Mouse (Mus musculus): ENCODE measurements around the gene Dlgap3.

Gene Dlgap3

GRCm38 (mm10) chr4:127168914-127169345, at the start of gene Dlgap3:
Gene Dlgap3, plus strand, starts transcription at chr4:127169204.
- DNase-seq, result peak; percentile 2 to 34

GRCm38 (mm10) chr4:127123391-127123790, 45.6 kb upstream of the Dlgap3 start, which contains the start of gene Tmem35b:
Gene Tmem35b, plus strand, starts transcription at chr4:127123691.
- no peak for DNase-seq

- no peak for DNase-seq
These were observed 44.7 kb upstream of the Dlgap3 start for GRCm38 (mm10) chr4:127124331-127124730.

DNA sequence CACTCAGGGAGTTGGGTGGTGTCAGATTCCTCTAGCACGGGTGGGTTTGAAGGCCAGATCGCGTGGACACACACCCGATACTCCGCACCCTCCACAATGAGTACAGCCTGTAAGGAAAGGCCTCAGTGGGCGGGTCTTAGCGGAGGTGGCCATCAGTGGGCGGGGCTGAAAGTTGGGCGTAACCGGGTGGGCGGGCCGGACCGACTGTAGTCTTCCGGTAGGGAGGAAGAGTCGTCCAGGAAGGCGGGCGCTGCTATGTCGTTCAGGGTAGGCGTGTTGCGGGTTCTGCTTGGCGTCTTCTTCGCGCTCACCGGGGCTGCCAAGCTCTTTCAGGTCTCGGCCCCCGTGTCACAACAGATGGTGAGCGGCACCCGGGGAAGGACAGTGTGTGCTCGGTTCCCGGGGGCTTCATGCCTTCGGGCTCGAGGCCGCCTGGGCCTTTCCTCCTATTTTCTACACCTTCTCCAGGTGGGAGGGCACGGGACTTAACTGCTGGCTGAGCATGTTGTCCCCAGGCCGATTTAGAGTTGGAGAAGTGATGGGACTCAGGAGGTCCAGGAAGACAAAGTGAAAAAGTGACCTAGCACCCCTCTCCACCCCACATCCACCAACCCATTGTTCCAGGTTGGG, 43.1 kb upstream of the Dlgap3 start:
- peak; percentile 94 to 95 for DNase-seq

- DNase-seq, result no peak
These were observed 34.3 kb upstream of the Dlgap3 start for GRCm38 (mm10) chr4:127134687-127135086.

GRCm38 (mm10) chr4:127137591-127137990, 31.4 kb upstream of the Dlgap3 start:
- no peak for DNase-seq

- peak in 1 of 2 experiments; percentile 24 for DNase-seq
These were observed 30.5 kb upstream of the Dlgap3 start for GRCm38 (mm10) chr4:127138486-127138885.

- DNase-seq, result no peak
These were observed 19.0 kb upstream of the Dlgap3 start for GRCm38 (mm10) chr4:127150031-127150430.

DNA sequence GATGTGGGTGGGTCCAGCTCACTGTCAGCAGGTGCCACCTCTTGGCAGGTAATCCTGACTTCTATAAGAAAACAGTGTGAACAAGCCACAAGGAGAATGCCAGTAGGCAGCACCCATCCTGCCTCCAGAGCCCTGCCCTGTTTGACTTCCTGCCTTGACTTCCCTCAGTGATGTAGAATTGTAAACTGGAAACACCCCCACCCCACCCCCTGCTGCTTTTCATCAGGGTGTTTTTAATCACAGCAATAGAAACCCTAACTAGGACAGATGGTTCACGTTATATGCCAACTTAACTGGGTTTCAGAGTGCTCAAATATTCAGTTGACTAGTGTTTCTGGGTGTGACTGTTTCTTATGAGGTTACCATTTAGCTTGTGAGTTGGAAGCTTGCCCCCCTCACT, 15.7 kb upstream of the Dlgap3 start:
- DNase-seq, result no peak

DNA sequence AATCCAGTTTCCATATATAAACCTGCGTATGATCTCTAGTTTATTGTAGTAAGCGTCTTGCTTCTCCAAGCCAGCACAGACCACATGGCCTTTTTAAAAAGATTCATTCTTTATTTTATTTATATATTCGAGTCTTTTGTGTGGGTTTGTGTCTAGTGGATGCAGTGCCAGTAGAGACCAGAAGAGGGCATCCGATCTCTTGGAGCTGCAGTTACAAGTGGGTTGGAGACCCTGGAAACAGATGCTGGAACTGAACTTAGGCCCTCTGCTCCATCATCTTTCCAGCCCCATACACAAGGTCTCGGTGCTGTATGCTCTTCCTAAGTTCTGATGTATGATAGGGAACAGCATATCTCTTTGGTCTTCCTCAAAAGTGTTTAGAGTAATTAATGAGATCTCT, 13.2 kb upstream of the Dlgap3 start:
- peak in 1 of 2 experiments; percentile 19 for DNase-seq

DNA sequence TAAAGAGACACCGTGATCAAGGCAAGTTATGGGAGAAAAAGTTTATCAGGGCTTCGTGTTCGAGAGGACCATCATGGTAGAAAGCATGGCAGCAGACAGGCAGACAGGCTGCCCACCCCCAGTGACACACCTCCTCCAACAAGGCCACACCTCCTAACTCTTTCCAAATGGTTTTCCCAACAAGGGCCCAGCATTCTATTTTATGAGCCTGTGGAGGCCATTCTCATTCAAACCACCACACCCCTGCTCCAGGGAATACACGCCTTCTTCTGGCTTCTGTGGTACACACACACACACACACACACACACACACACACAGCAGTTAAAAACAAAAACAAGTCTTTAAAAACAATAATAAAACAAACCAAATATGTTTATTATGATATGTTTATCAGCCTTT, 11.3 kb upstream of the Dlgap3 start:
- DNase-seq, result peak in 1 of 2 experiments; percentile 4

GRCm38 (mm10) chr4:127163926-127164325, 5.1 kb upstream of the Dlgap3 start:
- peak in 1 of 2 experiments; percentile 16 for DNase-seq

DNA sequence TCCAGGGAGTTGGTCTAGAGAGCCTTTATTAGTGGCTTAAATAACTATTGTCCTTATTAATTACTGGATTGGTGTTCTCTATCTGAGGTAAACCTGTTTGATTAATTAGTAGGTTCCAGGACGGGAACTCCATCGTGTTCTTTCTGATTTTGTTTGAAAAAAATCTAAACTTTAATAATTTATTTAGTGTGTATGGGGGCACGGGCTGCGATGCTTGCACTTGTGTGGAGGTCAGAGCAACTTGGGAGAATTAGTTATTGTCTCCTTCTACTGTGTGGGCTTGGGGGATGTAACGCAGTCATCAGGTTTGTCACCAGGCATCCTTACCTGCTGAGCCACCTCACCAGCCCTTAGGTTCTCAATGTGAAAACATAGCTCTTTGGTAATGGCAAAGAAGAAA, 1.9 kb upstream of the Dlgap3 start:
- DNase-seq, result no peak

GRCm38 (mm10) chr4:127167731-127168130, 1.3 kb upstream of the Dlgap3 start:
- no peak for DNase-seq

- peak; percentile 10 to 49 for DNase-seq
These were observed 642 bp upstream of the Dlgap3 start for GRCm38 (mm10) chr4:127168211-127168913.

DNA sequence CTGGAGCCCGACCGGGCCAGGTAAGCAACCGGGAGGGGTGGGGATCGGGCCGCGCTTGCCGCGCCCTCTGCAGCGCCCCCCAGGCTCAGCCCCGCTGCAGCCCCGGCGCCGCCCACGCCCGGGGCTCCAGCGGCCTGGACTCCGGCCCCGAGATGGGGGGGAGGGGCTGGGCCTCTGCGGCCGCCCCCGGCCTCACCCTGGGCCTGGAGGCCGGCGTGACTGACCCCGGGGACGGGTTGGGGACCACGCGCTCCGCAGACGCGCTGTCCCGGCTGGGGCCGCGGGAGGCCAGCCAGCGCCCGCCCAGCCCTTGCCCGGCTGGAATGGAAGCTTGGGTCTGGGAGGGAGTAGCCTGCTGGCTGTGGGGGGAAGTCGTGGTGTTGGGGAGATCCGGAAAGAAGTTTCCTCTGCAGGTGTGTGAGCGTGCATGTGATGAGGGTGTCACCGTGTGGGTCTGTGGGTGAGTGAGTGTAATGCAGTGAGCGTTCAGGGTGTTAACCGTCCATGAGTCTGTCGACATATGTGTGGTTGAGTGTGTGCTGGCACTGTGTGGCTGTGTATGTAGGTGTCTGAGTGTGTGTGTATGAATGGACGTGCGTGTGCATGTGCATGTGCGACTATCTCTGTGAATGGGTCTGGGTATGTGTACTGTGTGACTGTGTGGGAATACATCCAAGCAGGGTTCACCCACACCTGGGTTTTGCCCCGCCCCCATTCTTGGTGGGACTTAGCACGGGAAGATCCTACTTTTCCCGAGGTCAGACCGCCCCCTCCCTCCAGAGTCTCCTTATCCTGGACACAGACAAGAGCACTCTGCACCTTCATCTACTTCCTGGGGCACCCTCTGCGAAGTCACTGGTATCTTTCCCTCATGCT, 580 bp downstream of the Dlgap3 start:
- DNase-seq, result peak in 1 of 2 experiments; percentile 41

DNA sequence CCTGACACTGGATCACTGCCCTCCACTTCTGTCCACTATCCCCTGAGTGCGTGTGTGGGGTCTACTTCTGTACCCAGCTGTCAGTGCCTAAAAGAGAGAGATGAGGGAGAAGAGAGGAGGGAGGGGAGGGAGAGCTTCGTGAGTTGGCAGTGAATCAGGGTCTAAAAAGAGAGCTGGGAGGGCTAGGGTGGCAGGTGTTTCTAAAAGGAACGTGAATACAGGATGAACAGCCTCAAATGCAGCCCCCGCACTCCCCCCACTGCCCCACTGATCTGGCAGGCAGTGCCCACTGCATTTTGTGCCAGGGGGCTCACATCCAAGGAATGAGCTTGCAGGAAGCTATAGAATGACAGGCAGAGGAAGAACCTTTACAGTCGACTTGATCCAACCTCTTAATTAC, 1.9 kb downstream of the Dlgap3 start:
- DNase-seq, result peak in 1 of 2 experiments; percentile 20

DNA sequence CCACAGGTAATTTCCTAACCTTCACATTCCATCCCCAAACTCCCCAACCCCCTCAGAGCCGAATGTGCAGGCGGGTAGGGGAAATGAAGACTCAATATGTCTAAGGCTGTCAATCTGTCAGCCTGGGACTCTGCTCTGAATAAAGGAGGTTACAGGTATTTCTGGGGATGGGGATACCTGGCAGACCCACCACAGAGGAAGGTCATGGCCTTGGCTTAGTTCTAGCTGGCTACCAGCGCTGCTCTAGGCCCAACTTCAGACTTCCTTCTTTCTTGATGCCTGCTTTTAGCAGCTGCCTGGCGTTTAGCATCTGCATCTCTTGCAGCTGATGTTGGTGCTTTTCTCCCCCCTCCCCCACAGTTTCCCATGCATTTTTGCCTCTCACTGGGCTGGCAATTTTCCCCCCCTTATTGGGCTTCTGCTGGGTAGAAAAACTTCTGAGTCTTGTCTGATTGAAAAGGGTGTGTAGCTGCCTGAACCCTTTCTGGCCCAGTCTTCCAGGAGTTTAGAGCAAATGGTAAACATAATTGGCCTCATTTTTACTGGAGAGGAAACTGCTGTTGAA, 2.4 kb downstream of the Dlgap3 start:
- DNase-seq, result peak in 1 of 2 experiments; percentile 17

- DNase-seq, result peak in 1 of 2 experiments; percentile 4
These were observed 3.1 kb downstream of the Dlgap3 start for GRCm38 (mm10) chr4:127172119-127172518.

DNA sequence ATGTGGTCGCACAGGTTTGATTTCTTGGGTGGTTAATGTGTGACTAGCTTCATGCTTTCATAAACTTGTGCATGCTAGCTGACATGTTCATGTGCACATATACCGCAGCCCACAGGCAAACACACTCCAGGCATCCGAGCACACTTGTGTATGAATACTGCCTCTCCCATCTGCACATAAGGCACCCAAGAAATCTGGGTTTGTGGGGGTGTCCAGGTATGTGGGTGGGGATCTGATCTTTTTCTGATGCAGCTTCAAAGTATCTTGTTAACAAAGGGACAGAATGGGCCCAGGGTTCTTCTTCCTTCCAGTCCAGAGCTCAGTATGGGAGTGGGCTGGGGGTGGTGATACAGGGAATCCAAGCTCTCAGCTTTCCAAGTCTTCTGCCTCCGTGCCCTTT, 3.6 kb downstream of the Dlgap3 start:
- peak in 1 of 2 experiments; percentile 15 for DNase-seq

DNA sequence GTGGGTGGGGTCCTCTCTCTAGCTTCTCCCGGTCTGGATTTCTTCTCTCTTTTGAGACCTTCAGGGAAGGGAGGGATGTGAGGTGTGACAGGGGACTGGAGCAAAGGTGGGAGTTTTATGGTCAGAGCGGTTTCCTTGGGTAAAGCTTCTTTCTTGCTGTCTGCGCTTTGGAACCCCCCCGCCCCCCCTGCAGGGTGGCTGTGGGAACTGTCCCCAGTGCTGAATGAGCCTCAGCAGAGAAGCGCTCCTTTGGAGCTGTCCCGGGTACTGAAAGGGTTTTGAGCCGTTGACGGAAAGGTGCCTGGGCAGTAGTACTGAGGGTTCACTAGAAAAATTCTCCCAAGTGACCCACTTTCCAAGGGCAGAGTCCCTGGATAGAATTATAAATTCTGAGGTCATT, 4.5 kb downstream of the Dlgap3 start:
- DNase-seq, result peak; percentile 67 to 73

- no peak for DNase-seq
These were observed 5.3 kb downstream of the Dlgap3 start for GRCm38 (mm10) chr4:127174075-127174899.
